Mouse (Mus musculus): ENCODE measurements around the gene Akr1b8.
A peak's percentile ranks its signal among the peaks of the same experiment; 100 is the strongest.

DNA sequence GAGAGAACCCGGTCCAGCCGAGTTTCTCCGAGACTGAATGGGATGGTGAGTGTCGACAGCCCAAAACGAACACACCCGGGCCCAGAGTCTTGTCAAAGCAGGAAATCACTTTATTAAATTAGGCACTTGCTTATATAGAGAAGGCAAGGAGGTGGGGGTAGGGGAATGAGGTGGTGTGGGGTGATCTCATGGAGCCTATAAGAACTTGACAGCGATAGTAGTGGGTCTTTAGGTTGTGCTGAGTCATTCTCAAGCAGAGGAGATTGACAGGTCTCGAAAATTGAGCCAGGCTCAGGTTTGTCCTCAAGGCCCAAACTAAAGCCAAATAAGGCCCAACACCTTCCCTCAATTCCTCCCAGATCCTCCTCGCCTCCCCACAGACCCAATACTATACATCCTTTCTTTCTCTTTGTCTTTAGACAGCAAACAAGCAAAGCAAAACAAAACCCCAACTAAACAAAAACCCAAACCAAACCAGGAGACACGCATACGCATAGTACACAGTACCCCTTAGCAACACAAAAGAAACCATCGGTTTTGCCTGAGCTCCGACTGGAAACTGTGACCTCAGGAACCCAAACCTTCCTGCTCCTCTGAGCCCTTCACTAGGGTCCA, 45.8 kb downstream of the Akr1b8 start:
- TF ChIP-seq MAFK (IDR thresholded peaks at IDR 0.05; ENCODE audit: insufficient read depth, low read depth, low read length) (peak; percentile 91), CHD2 (IDR thresholded peaks at IDR 0.05; ENCODE audit: low read depth, low read length) (no peak), ZNF384 (IDR thresholded peaks at IDR 0.05; ENCODE audit: low read depth, low read length) (no peak), ZC3H11A (IDR thresholded peaks at IDR 0.05; ENCODE audit: borderline replicate concordance, low read depth, low read length) (0 out of 2 replicates have a peak, but pooled peaks have one; percentile 19), HCFC1 (IDR thresholded peaks at IDR 0.05; ENCODE audit: borderline replicate concordance, insufficient read depth, low read length) (no peak)

All from ES-E14 (cell line).